Mouse (Mus musculus) right cerebral cortex, postnatal 10 days (tissue): Measurements from ENCODE around the gene Prr7.

Experiments used
- DNase-seq, 2 experiments: peaks; one replicate each; pipeline ENCODE4 v3.0.0; 2021; ENCODE audit warnings: low spot score in 2 of 2

The Prr7 gene

GRCm38 (mm10) chr13:55476256-55476655 lies 12.2 kb downstream of the Prr7 start:
- no peak for DNase-seq

- DNase-seq: no peak
Measured at GRCm38 (mm10) chr13:55477492-55477891, 13.4 kb downstream of the Prr7 start.

- DNase-seq: no peak
Measured at GRCm38 (mm10) chr13:55478036-55478435, 14.0 kb downstream of the Prr7 start.

GRCm38 (mm10) chr13:55479008-55479407 lies 14.9 kb downstream of the Prr7 start:
- no peak for DNase-seq

GRCm38 (mm10) chr13:55479929-55480328 lies 15.9 kb downstream of the Prr7 start:
- DNase-seq: no peak

- DNase-seq: no peak
Measured at GRCm38 (mm10) chr13:55482542-55482941, 18.5 kb downstream of the Prr7 start.

GRCm38 (mm10) chr13:55483071-55483470 lies 19.0 kb downstream of the Prr7 start:
- no peak for DNase-seq

- DNase-seq: peak; percentile 98 to 99
Measured at GRCm38 (mm10) chr13:55483593-55483992, 19.5 kb downstream of the Prr7 start.

GRCm38 (mm10) chr13:55484520-55485088 lies 20.5 kb downstream of the Prr7 start:
- no peak for DNase-seq

- DNase-seq: no peak
Measured at GRCm38 (mm10) chr13:55486029-55486794, 22.1 kb downstream of the Prr7 start.

GRCm38 (mm10) chr13:55486916-55487577 lies 23.0 kb downstream of the Prr7 start:
- DNase-seq: no peak

GRCm38 (mm10) chr13:55487578-55488498 lies 23.8 kb downstream of the Prr7 start, which contains the start of gene Dbn1:
Dbn1 (minus strand) TSS chr13:55488111.
- DNase-seq: peak; percentile 76

- DNase-seq: no peak
Measured at GRCm38 (mm10) chr13:55494257-55494656, 30.2 kb downstream of the Prr7 start.

- DNase-seq: peak in 1 of 2 experiments; percentile 56
Measured at GRCm38 (mm10) chr13:55494883-55495621, 31.0 kb downstream of the Prr7 start.

- no peak for DNase-seq
Measured at GRCm38 (mm10) chr13:55495702-55496101, 31.6 kb downstream of the Prr7 start.

GRCm38 (mm10) chr13:55496661-55497060 lies 32.6 kb downstream of the Prr7 start:
- DNase-seq: no peak

- DNase-seq: no peak
Measured at GRCm38 (mm10) chr13:55498906-55499305, 34.8 kb downstream of the Prr7 start.

- DNase-seq: no peak
Measured at GRCm38 (mm10) chr13:55500575-55500974, 36.5 kb downstream of the Prr7 start.

GRCm38 (mm10) chr13:55502405-55502804 lies 38.3 kb downstream of the Prr7 start:
- peak; percentile 56 to 69 for DNase-seq

GRCm38 (mm10) chr13:55504390-55504789 lies 40.3 kb downstream of the Prr7 start:
- no peak for DNase-seq

- DNase-seq: no peak
Measured at GRCm38 (mm10) chr13:55505810-55506209, 41.7 kb downstream of the Prr7 start.
